Mouse (Mus musculus) midbrain, embryonic 16.5 days (tissue): Measurements from ENCODE around the gene Snca. TPM values are rescaled to one million over a fixed set of nuclear protein-coding genes. Genes with fewer than 3 reads are reported as not detected.
A peak's percentile ranks its signal among the peaks of the same experiment; 100 is the strongest.
"Not testable (repeated sequence)": the region's sequence is repeated elsewhere in the genome, so short reads cannot be mapped to it uniquely, and the experiment has no call there.

Experiments used
- ATAC-seq: fragments of 200-750 bp; cut with Nextera tagmentation; 2 replicates; pipeline ENCODE4 v1.8.0; 2017; ENCODE audit warnings: moderate TSS enrichment
- H3K27ac ChIP-seq: fragments of 300-500 bp; sonication (generic); 2 replicates; pipeline ENCODE4 v1.5.1; 2014; ENCODE audit warnings: mild to moderate bottlenecking, low read length, mixed read lengths
- H3K27me3 ChIP-seq: fragments of 300-500 bp; sonication (generic); 2 replicates; pipeline ENCODE4 v1.6.1; 2014; ENCODE audit warnings: low read depth, low read length, mixed read lengths; ENCODE audit not compliant: control insufficient read depth, insufficient read depth
- H3K36me3 ChIP-seq: fragments of 300-500 bp; sonication (generic); 2 replicates; pipeline ENCODE4 v1.6.1; 2014; ENCODE audit warnings: mild to moderate bottlenecking, low read length, moderate library complexity, mixed read lengths; ENCODE audit not compliant: control insufficient read depth, insufficient read depth
- H3K4me1 ChIP-seq: fragments of 300-500 bp; sonication (generic); 2 replicates; pipeline ENCODE4 v1.6.1; 2014; ENCODE audit warnings: mild to moderate bottlenecking, low read length, mixed read lengths; ENCODE audit not compliant: control insufficient read depth, insufficient read depth
- H3K4me2 ChIP-seq: fragments of 300-500 bp; sonication (generic); 2 replicates; pipeline ENCODE4 v1.6.1; 2014; ENCODE audit warnings: mild to moderate bottlenecking, low read length, mixed read lengths
- H3K4me3 ChIP-seq: fragments of 300-500 bp; sonication (generic); 2 replicates; pipeline ENCODE4 v1.5.1; 2014; ENCODE audit warnings: low read depth, mild to moderate bottlenecking, low read length, moderate library complexity, mixed read lengths
- H3K9ac ChIP-seq: fragments of 300-500 bp; sonication (generic); 2 replicates; pipeline ENCODE4 v1.6.1; 2014; ENCODE audit warnings: low read depth, low read length, mixed read lengths
- H3K9me3 ChIP-seq: fragments of 300-500 bp; sonication (generic); replicated peaks from 2 replicates; pipeline ENCODE4 v1.6.1; 2014; ENCODE audit warnings: mild to moderate bottlenecking, low read length, mixed read lengths; ENCODE audit not compliant: control insufficient read depth, poor library complexity, severe bottlenecking
- WGBS: fragments of 180-500 bp; shearing (Covaris S2); extraction: QIAGEN DNeasy Blood & Tissue Kit; methylation state at CpG from one replicate; pipeline ENCODE4 v1.1.7; 2014; 5-methylcytosine and 5-hydroxymethylcytosine counted together
- polyA plus RNA-seq: library from polyadenylated mRNA; unstranded; fragments of >200 nt; fragmentation: Nextera tagmentation; extraction: Ambion mirVana; gene quantifications from 2 replicates; pipeline ENCODE4 v1.2.1, GENCODE M21; 2015

The Snca gene
- polyA plus RNA-seq, 1 experiment from 2014 or later: 298 TPM

GRCm38 (mm10) chr6:60741427-60742071 lies 88.1 kb downstream of the Snca start:
- 0 out of 2 replicates have a peak, but pooled peaks have one; percentile 58 for ATAC-seq
- WGBS: 15% methylated on average over 2 of the region's 2 CpGs

GRCm38 (mm10) chr6:60739776-60740175 lies 89.9 kb downstream of the Snca start:
- ATAC-seq: no peak
- no peaks in the 10 kb centered on the region for H3K36me3 ChIP-seq
- WGBS: 44% methylated on average over 1 of the region's 1 CpGs
- no peaks in the 10 kb centered on the region for H3K4me1 ChIP-seq
- no peaks in the 10 kb centered on the region for H3K9me3 ChIP-seq
- H3K4me2 ChIP-seq: no peak overlapping the region
- no peak overlapping the region for H3K9ac ChIP-seq
- no peak overlapping the region for H3K27ac ChIP-seq
- H3K27me3 ChIP-seq: no peaks in the 10 kb centered on the region
- no peak overlapping the region for H3K4me3 ChIP-seq

More at GRCm38 (mm10) chr6:60741427-60742071, 88.1 kb downstream of the Snca start:
- no peak overlapping the region for H3K27ac ChIP-seq
- no peaks in the 10 kb centered on the region for H3K27me3 ChIP-seq
- H3K9ac ChIP-seq: no peak overlapping the region
- H3K36me3 ChIP-seq: no peaks in the 10 kb centered on the region
- no peak overlapping the region for H3K4me3 ChIP-seq
- H3K4me1 ChIP-seq: no peaks in the 10 kb centered on the region
- no peak overlapping the region for H3K4me2 ChIP-seq
- no peaks in the 10 kb centered on the region for H3K9me3 ChIP-seq

- Histone ChIP-seq H3K4me2 (no peak overlapping the region), H3K36me3 (no peaks in the 10 kb centered on the region), H3K27me3 (no peaks in the 10 kb centered on the region), H3K9me3 (no peaks in the 10 kb centered on the region), H3K27ac (no peak overlapping the region), H3K4me1 (no peaks in the 10 kb centered on the region), H3K4me3 (no peak overlapping the region), H3K9ac (no peak overlapping the region)
- no peak for ATAC-seq
- 17% methylated on average over 2 of the region's 2 CpGs for WGBS
These were observed 98.5 kb downstream of the Snca start for GRCm38 (mm10) chr6:60731164-60731563.

GRCm38 (mm10) chr6:60724110-60724829 lies 105.4 kb downstream of the Snca start:
- H3K4me1 ChIP-seq: no peaks in the 10 kb centered on the region
- H3K27me3 ChIP-seq: no peaks in the 10 kb centered on the region
- no peaks in the 10 kb centered on the region for H3K9me3 ChIP-seq
- ATAC-seq: no peak
- no peak overlapping the region for H3K4me3 ChIP-seq
- H3K27ac ChIP-seq: no peak overlapping the region
- H3K4me2 ChIP-seq: no peak overlapping the region
- 79% methylated on average over 2 of the region's 2 CpGs for WGBS
- no peak overlapping the region for H3K9ac ChIP-seq
- H3K36me3 ChIP-seq: no peaks in the 10 kb centered on the region

- no peak for ATAC-seq
- Histone ChIP-seq H3K36me3 (no peaks in the 10 kb centered on the region), H3K4me3 (no peak overlapping the region), H3K4me2 (no peak overlapping the region), H3K4me1 (no peaks in the 10 kb centered on the region), H3K9me3 (no peaks in the 10 kb centered on the region), H3K9ac (no peak overlapping the region), H3K27me3 (no peaks in the 10 kb centered on the region), H3K27ac (no peak overlapping the region)
- 78% methylated on average over 3 of the region's 3 CpGs for WGBS
These were observed 112.1 kb downstream of the Snca start for GRCm38 (mm10) chr6:60717566-60717965.

- no peaks in the 10 kb centered on the region for H3K36me3 ChIP-seq
- H3K4me1 ChIP-seq: peaks cover 5% of the 10 kb centered on the region; the same call in 1 of the 2 replicates
- 3% methylated on average over 2 of the region's 2 CpGs for WGBS
- 0 out of 2 replicates have a peak overlapping the region, but pooled peaks have one; percentile 11 for H3K9ac ChIP-seq
- H3K9me3 ChIP-seq: no peaks in the 10 kb centered on the region
- H3K4me3 ChIP-seq: no peak overlapping the region
- peak; percentile 64 for ATAC-seq
- peak overlapping the region; percentile 58; the same call in 1 of the 2 replicates for H3K27ac ChIP-seq
- no peaks in the 10 kb centered on the region for H3K27me3 ChIP-seq
- no peak overlapping the region for H3K4me2 ChIP-seq
These were observed 119.6 kb downstream of the Snca start for GRCm38 (mm10) chr6:60709997-60710471.

- Histone ChIP-seq H3K9ac (no peak overlapping the region), H3K4me3 (no peak overlapping the region), H3K4me1 (no peaks in the 10 kb centered on the region), H3K4me2 (no peak overlapping the region), H3K27me3 (no peaks in the 10 kb centered on the region), H3K36me3 (no peaks in the 10 kb centered on the region), H3K27ac (no peak overlapping the region), H3K9me3 (no peaks in the 10 kb centered on the region)
- 87% methylated on average over 2 of the region's 2 CpGs for WGBS
- ATAC-seq: no peak
These were observed 131.6 kb downstream of the Snca start for GRCm38 (mm10) chr6:60698072-60698471.

- H3K4me3 ChIP-seq, H3K27ac ChIP-seq, H3K9ac ChIP-seq, H3K4me1 ChIP-seq, H3K4me2 ChIP-seq, H3K9me3 ChIP-seq, ATAC-seq, H3K27me3 ChIP-seq, H3K36me3 ChIP-seq: not testable (repeated sequence)
- WGBS: 89% methylated on average over 4 of the region's 4 CpGs
These were observed 142.6 kb downstream of the Snca start for GRCm38 (mm10) chr6:60687048-60687447.

- Histone ChIP-seq H3K9me3 (no peaks in the 10 kb centered on the region), H3K4me2 (no peak overlapping the region), H3K27me3 (no peaks in the 10 kb centered on the region), H3K27ac (no peak overlapping the region), H3K9ac (no peak overlapping the region), H3K4me3 (no peak overlapping the region), H3K36me3 (no peaks in the 10 kb centered on the region), H3K4me1 (no peaks in the 10 kb centered on the region)
- WGBS: 50% methylated on average over 4 of the region's 4 CpGs
- ATAC-seq: no peak
These were observed 147.4 kb downstream of the Snca start for GRCm38 (mm10) chr6:60682233-60682632.
